Mouse (Mus musculus) CD4-positive, CD25-positive, alpha-beta regulatory T cell (primary cell): ENCODE results near the gene Mef2c. TPM values are rescaled to one million over a fixed set of nuclear protein-coding genes. Genes with fewer than 3 reads are reported as not detected.

Experiments
- polyA plus RNA-seq: library from polyadenylated mRNA; unstranded; fragments of 100-300 nt; shearing (Covaris generic); gene quantifications from one replicate; pipeline ENCODE4 v1.2.1, GENCODE M21; 2017

Gene Mef2c
- 0.95 TPM for polyA plus RNA-seq

DNA sequence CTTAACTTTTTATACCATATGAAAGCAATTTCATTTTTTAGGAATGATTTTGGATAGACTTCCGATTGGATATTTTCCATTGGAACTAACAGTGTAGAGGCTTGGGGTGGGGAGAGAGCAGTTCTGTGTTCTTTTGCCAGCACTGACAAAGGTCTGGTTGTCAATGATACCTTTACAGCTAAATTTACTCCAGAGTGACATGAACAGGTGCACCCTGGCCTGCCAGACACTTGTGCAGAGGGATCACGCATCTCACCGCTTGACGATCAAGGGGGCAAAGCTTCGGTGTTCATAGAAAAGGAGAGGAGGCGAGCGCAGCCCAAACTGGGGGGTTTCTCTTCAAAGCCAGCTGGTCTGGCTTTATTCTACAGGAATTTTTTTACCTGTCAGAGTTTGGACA is at the start of gene Mef2c:
Mef2c (plus strand) TSS at position 116 of the 400 bp plus-strand sequence.

